Comparison of ENCODE assay signal across 27 mouse cellular contexts in the genomic region with DNA sequence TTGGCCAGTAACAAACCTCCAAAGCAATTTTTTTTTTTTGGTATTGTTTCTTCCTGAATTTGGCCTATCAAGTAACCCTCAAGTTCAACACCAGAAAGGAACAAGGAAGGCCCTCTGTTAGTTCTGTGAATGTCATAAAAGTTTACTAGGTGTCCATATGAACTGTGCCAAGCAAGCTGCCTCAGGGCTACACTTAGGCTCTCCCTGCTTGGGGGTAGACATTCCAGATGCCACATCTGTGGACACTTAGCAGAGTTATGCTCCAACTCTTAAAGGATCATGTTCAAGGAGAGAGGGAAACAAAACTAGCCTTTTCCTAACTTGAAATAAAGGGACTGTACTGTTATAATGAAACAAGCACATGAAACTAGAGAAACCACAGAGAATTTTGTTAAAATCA. TPM values are rescaled to one million over a fixed set of nuclear protein-coding genes. Genes with fewer than 3 reads are reported as not detected.
DNase-seq lines count a peak whose midpoint lies in the region; ATAC-seq and TF ChIP-seq lines count a peak whose summit lies in the region.
"Had no signal": no experiment of that assay in that cellular context is flagged by ENCODE, and none has a peak within 500 bp of the region (broad histone marks: within the 10 kb centered on the region; RNA-seq: fewer than 3 reads in every experiment).

No protein-coding gene starts in this region.

- DNase-seq in embryo, embryonic 10 days (ENCODE audit: low spot score): peak; percentile 32
- no peak for DNase-seq in embryo, embryonic 9.5 days (ENCODE audit: extremely low spot score)
- peak; percentile 66 for DNase-seq in limb, embryonic 11.5 days (ENCODE audit: low spot score)
- no peak for DNase-seq in cerebellum, postnatal 4 days (ENCODE audit: low spot score in 2 of 2)
- DNase-seq in liver, postnatal 0 days: no peak
- DNase-seq: cerebellum, postnatal 10 days; gastrocnemius, postnatal 25 days; heart, adult 2 months; kidney, adult 2 months; kidney, postnatal 25 days; layer of hippocampus, adult 9-11 months; left cerebral cortex, postnatal 4 days; lung, postnatal 10 days; midbrain, embryonic 14.5 days; thymus, postnatal 14 days had no signal

- peaks cover 6% of the 10 kb centered on the region; the same call in 1 of the 2 replicates for H3K4me1 ChIP-seq in embryonic facial prominence, embryonic 12.5 days
- H3K4me1 ChIP-seq in limb, embryonic 11.5 days (ENCODE audit: control insufficient read depth, insufficient read depth, low read length): peaks cover 14% of the 10 kb centered on the region; the same call in 1 of the 2 replicates
- no peaks in the 10 kb centered on the region for H3K4me1 ChIP-seq in liver, postnatal 0 days (ENCODE audit: insufficient read depth)
- no peaks in the 10 kb centered on the region for H3K4me1 ChIP-seq in liver, embryonic 12.5 days
- H3K4me1 ChIP-seq: neural tube, embryonic 13.5 days had no signal

- no peak overlapping the region for H3K4me2 ChIP-seq in embryonic facial prominence, embryonic 12.5 days (replicated peaks)
- H3K4me2 ChIP-seq in limb, embryonic 11.5 days (ENCODE audit: low read depth, severe bottlenecking): no peak overlapping the region
- H3K4me2 ChIP-seq in liver, postnatal 0 days (ENCODE audit: low read depth, low read length): no peak overlapping the region
- H3K4me2 ChIP-seq in liver, embryonic 12.5 days: no peak overlapping the region
- H3K4me2 ChIP-seq: neural tube, embryonic 13.5 days had no signal

- TF ChIP-seq CTCF in liver, postnatal 0 days (IDR thresholded peaks at IDR 0.05; ENCODE audit: low read depth): no peak

- ATAC-seq in embryonic facial prominence, embryonic 12.5 days (ENCODE audit: insufficient number of reproducible peaks, insufficient read depth, low FRiP score, low TSS enrichment): no peak
- ATAC-seq in limb, embryonic 11.5 days (ENCODE audit: insufficient number of reproducible peaks, low FRiP score, low TSS enrichment, low read depth): peak; percentile 80
- no peak for ATAC-seq in liver, postnatal 0 days
- ATAC-seq in cerebellum, adult (ENCODE audit: insufficient number of reproducible peaks, low FRiP score, low TSS enrichment): no peak
- ATAC-seq in liver, embryonic 12.5 days: no peak
- ATAC-seq: CD4-positive, CD25-positive, alpha-beta regulatory T cell, adult 4 months; hindbrain, postnatal 0 days had no signal

- no peak overlapping the region for H3K4me3 ChIP-seq in embryonic facial prominence, embryonic 12.5 days
- no peak overlapping the region for H3K4me3 ChIP-seq in limb, embryonic 11.5 days (ENCODE audit: low read depth, low read length)
- H3K4me3 ChIP-seq in liver, postnatal 0 days (ENCODE audit: low read depth, low read length): no peak overlapping the region
- no peak overlapping the region for H3K4me3 ChIP-seq in liver, embryonic 12.5 days
- H3K4me3 ChIP-seq: forebrain, embryonic 10.5 days; heart, adult 2 months; left cerebral cortex, adult 2 months; neural tube, embryonic 13.5 days had no signal

- TF ChIP-seq EP300 in liver, postnatal 0 days (IDR thresholded peaks at IDR 0.05; ENCODE audit: low read depth): no peak

- no peaks in the 10 kb centered on the region for H3K27me3 ChIP-seq in embryonic facial prominence, embryonic 12.5 days
- H3K27me3 ChIP-seq in limb, embryonic 11.5 days (ENCODE audit: control insufficient read depth, insufficient read depth, low read length): no peaks in the 10 kb centered on the region
- no peaks in the 10 kb centered on the region for H3K27me3 ChIP-seq in liver, postnatal 0 days (ENCODE audit: insufficient read depth, low read length)
- H3K27me3 ChIP-seq in liver, embryonic 12.5 days (replicated peaks): no peaks in the 10 kb centered on the region
- H3K27me3 ChIP-seq: neural tube, embryonic 13.5 days had no signal

- H3K9me3 ChIP-seq in embryonic facial prominence, embryonic 12.5 days: no peaks in the 10 kb centered on the region
- H3K9me3 ChIP-seq in limb, embryonic 11.5 days (ENCODE audit: control insufficient read depth, low read length): no peaks in the 10 kb centered on the region
- no peaks in the 10 kb centered on the region for H3K9me3 ChIP-seq in liver, postnatal 0 days (ENCODE audit: low read length)
- no peaks in the 10 kb centered on the region for H3K9me3 ChIP-seq in liver, embryonic 12.5 days (replicated peaks)
- H3K9me3 ChIP-seq: forebrain, embryonic 10.5 days; neural tube, embryonic 13.5 days had no signal

- H3K27ac ChIP-seq in embryonic facial prominence, embryonic 12.5 days: peak overlapping the region; percentile 54; the same call in 1 of the 2 replicates
- H3K27ac ChIP-seq in limb, embryonic 11.5 days (replicated peaks; ENCODE audit: low read depth, low read length): no peak overlapping the region
- H3K27ac ChIP-seq in liver, postnatal 0 days (ENCODE audit: low read depth): no peak overlapping the region
- H3K27ac ChIP-seq in liver, embryonic 12.5 days: no peak overlapping the region
- H3K27ac ChIP-seq: forebrain, embryonic 10.5 days; heart, adult 2 months; hindbrain, postnatal 0 days; left cerebral cortex, adult 2 months; neural tube, embryonic 13.5 days had no signal

- no peak overlapping the region for H3K9ac ChIP-seq in embryonic facial prominence, embryonic 12.5 days
- H3K9ac ChIP-seq in limb, embryonic 11.5 days (ENCODE audit: low read length): no peak overlapping the region
- no peak overlapping the region for H3K9ac ChIP-seq in liver, postnatal 0 days (replicated peaks)
- no peak overlapping the region for H3K9ac ChIP-seq in liver, embryonic 12.5 days
- H3K9ac ChIP-seq: neural tube, embryonic 13.5 days had no signal

- peaks cover 15% of the 10 kb centered on the region; the same call in 1 of the 2 replicates for H3K36me3 ChIP-seq in embryonic facial prominence, embryonic 12.5 days
- H3K36me3 ChIP-seq in limb, embryonic 11.5 days (ENCODE audit: control insufficient read depth, insufficient read depth, low read length): no peaks in the 10 kb centered on the region
- H3K36me3 ChIP-seq in liver, postnatal 0 days (replicated peaks; ENCODE audit: insufficient read depth, low read length): peaks cover 11% of the 10 kb centered on the region
- H3K36me3 ChIP-seq in liver, embryonic 12.5 days: peaks cover 21% of the 10 kb centered on the region

RNA-seq across cellular contexts. Expression of a gene that starts 48.1 kb away (rescaled TPM):
- polyA plus RNA-seq in embryonic facial prominence, embryonic 12.5 days (2016; fragmentation: Nextera tagmentation; extraction: Ambion mirVana): 74.6 and 77.8 TPM in 2 replicates
- polyA plus RNA-seq in limb, embryonic 11.5 days (2014; fragmentation: Nextera tagmentation; extraction: Ambion mirVana): 71.6 and 82.9 TPM in 2 replicates
- polyA plus RNA-seq in liver, postnatal 0 days (2015; fragmentation: Nextera tagmentation; extraction: Ambion mirVana): 20.5 and 21.8 TPM in 2 replicates
- 45.2 and 47.6 TPM in 2 replicates for polyA plus RNA-seq in liver, embryonic 12.5 days (2016; fragmentation: Nextera tagmentation; extraction: Ambion mirVana)

RNA-seq across cellular contexts. Expression of a gene that starts 54.3 kb away (rescaled TPM):
- not detected in 2 replicates for polyA plus RNA-seq in embryonic facial prominence, embryonic 12.5 days (2016; fragmentation: Nextera tagmentation; extraction: Ambion mirVana)
- polyA plus RNA-seq in limb, embryonic 11.5 days (2014; fragmentation: Nextera tagmentation; extraction: Ambion mirVana): not detected in 2 replicates
- polyA plus RNA-seq in liver, postnatal 0 days (2015; fragmentation: Nextera tagmentation; extraction: Ambion mirVana): not detected in 2 replicates
- polyA plus RNA-seq in liver, embryonic 12.5 days (2016; fragmentation: Nextera tagmentation; extraction: Ambion mirVana): not detected in 2 replicates
- polyA plus RNA-seq: CD4-positive, CD25-positive, alpha-beta regulatory T cell, adult 4 months; forebrain, embryonic 10.5 days; frontal cortex, adult 2 months; heart, adult 2 months; heart, embryonic 16.5 days; hindbrain, postnatal 0 days; kidney, adult 2 months; liver, embryonic 16.5 days; midbrain, embryonic 14.5 days; neural tube, embryonic 13.5 days; testis, adult 2 months had no signal

Comparison
In these comparisons a context has a peak if more than half of its experiments do, and no peak if none do; other contexts are left out.
1. DNase-seq: peak in embryo, embryonic 10 days (single experiment) and limb, embryonic 11.5 days (single experiment); none in embryo, embryonic 9.5 days (single experiment), cerebellum, postnatal 4 days (0 of 2) and liver, postnatal 0 days (single experiment).